Mouse (Mus musculus): ENCODE measurements around the gene Uaca.

The Uaca gene

DNA sequence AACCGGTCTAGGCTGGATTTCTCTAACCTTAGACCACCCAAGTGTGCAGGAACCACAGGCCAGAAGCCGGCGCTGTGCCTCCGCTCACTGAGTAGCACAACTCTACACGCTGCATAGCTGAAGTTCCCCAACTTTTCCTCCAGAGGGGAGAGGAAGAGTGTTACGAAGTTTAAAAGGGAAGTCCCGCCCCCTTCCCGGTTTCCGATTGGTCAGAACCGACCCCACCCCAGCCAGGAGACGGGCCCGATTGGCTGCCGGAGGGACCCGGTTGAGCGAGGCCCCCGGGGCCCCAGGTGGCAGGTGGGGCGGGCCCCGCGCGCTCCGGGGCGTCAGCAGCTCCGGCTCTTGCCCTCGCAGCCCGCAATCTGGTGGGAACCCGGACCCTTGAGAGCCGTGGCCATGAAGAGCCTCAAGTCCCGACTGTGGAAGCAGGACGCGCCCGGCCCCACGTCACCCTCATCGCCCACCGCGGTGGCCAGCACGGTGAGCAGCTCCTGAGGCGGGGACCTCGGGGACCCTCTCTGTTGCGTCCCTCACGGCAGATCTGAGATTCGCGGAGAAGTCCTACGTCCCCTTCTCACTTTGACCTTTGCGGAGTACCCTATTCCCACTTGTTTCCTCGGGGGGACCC lies at the start of gene Uaca:
Gene Uaca, plus strand, starts transcription at position 333 of the 631 bp plus-strand sequence.
- in situ Hi-C loops (cut with MboI, MseI) = no loop called here

DNA sequence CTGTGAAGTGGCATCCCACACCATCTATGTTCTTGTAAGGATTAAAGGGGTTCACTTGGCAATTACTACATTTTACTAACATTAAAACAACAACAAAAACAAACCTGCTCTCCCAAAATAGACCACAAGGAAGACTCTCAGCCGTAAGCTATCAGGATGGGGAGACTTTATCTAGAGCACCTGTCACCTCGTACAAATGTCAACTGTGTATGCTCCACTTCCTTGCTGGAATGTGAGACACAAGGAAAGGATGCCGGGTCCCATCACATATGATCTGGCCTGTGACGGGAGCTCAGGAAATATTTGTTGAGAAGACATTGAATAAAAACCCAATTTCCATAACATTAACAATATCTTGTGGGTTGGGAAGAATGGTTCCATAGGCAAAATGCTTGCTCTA lies 49.4 kb upstream of the Uaca start:
- in situ Hi-C loops (cut with MboI, MseI) = no loop called here

GRCm38 (mm10) chr9:60746561-60746960 lies 47.8 kb upstream of the Uaca start:
- in situ Hi-C loops (cut with MboI, MseI) = no loop called here

DNA sequence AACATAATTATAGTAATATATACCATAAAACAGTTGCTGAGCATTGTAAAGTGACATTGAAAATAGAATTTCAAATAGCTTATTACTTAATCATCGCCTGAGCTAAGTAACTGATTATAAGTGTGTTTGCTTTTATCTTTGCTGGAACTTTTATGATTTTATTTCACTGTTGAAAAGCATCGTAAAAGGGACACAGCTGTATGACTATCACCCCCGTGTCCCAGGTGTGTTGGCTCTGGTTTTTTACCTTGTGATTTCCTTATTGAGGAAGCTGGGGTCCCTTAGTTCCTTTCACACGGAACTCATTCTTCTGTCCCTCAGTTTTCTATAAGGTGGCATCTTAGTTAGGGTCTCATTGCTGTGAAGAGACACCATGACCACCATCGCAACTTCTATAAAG lies 46.7 kb upstream of the Uaca start:
- in situ Hi-C loops (cut with MboI, MseI) = no loop called here

GRCm38 (mm10) chr9:60748191-60748590 lies 46.2 kb upstream of the Uaca start:
- in situ Hi-C loops (cut with MboI, MseI) = no loop called here

GRCm38 (mm10) chr9:60749105-60749504 lies 45.2 kb upstream of the Uaca start:
- in situ Hi-C loops (cut with MboI, MseI) = no loop called here

DNA sequence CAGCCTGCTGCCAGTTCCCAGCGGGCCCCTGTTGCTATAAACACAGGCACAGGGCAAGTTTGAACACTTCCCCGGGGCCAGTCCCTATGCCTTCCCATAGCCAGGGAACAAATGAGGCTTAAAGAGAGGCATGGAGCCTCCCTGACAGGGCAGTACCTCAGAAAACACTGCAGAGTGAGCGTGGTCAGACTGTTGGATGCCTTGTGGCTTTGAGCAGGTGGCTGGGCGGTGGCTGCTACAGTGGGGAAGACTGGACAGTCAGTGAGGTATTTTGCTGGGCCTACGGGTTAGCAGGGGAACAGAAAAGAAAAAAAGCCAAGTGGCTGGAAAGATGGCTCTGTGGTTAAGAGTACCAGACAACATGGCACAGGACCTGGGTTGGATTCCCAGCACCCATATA lies 43.2 kb upstream of the Uaca start:
- in situ Hi-C loops (cut with MboI, MseI) = loop anchor here (10.0 kb wide), 1 partner anchor 104 kb away; no protein-coding TSS in a partner anchor

GRCm38 (mm10) chr9:60751971-60752370 lies 42.4 kb upstream of the Uaca start:
- in situ Hi-C loops (cut with MboI, MseI) = loop anchor here (10.0 kb wide), 1 partner anchor 103 kb away; no protein-coding TSS in a partner anchor

- in situ Hi-C loops (cut with MboI, MseI) = loop anchor here (10.0 kb wide), 1 partner anchor 102 kb away; no protein-coding TSS in a partner anchor
Observed at GRCm38 (mm10) chr9:60752636-60753035, 41.7 kb upstream of the Uaca start.

GRCm38 (mm10) chr9:60756258-60756657 lies 38.1 kb upstream of the Uaca start:
- in situ Hi-C loops (cut with MboI, MseI) = loop anchor here (10.0 kb wide), 1 partner anchor 99 kb away; no protein-coding TSS in a partner anchor

GRCm38 (mm10) chr9:60756866-60757740 lies 37.2 kb upstream of the Uaca start:
- in situ Hi-C loops (cut with MboI, MseI) = loop anchor here (10.0 kb wide), 1 partner anchor 98 kb away; no protein-coding TSS in a partner anchor

GRCm38 (mm10) chr9:60757817-60758216 lies 36.5 kb upstream of the Uaca start:
- in situ Hi-C loops (cut with MboI, MseI) = loop anchor here (10.0 kb wide), 1 partner anchor 97 kb away; no protein-coding TSS in a partner anchor

DNA sequence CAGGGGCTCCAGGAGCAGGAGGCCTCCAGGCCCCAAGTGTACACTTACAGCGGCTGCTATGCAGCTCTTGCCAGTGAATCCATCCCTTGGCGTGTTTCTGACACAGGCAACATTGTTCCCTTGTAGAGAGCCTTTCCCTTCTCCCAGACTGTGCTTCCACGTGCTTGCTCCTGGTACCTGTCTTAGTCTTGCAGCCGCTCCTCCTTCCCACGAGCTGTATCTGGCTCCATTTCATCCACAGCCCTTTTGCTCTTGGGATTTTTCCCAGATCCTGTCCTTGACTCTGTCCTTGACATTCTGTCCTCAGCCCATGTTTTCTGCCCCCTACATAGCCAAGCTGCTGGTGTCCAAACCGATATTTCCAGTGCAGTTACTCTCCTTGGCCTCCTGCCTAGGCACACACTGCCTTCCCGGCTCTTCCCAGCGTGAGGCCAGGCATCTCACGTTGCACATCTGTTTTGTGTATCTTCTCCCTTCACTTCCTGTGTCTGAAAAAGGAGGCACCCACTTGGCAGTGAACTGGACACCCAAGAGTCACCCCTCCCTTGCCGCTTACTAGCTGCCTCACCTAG lies 34.8 kb upstream of the Uaca start:
- in situ Hi-C loops (cut with MboI, MseI) = loop anchor here (10.0 kb wide), 1 partner anchor 95 kb away; no protein-coding TSS in a partner anchor

DNA sequence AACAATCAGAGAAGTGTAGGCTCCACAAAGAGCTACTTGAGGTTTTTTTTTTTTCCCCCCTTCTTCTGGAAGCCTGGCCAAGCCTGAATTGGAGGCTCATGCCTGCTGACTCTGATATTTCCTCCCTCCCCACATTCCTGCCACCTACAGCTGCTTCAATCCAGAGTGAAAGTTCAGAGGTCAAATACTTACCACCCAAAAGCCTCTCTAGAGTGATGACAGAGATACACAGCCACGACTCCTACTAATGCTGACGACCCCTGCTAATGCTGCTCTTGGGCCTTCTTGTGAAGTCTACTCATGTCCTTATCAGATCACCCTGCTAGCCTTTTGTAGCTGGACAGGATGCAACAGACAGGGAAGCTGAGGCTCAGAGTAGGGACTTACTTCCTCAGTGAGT lies 29.2 kb upstream of the Uaca start:
- in situ Hi-C loops (cut with MboI, MseI) = no loop called here

GRCm38 (mm10) chr9:60768393-60768792 lies 25.9 kb upstream of the Uaca start:
- in situ Hi-C loops (cut with MboI, MseI) = no loop called here

- in situ Hi-C loops (cut with MboI, MseI) = no loop called here
Observed at GRCm38 (mm10) chr9:60769711-60770111, 24.6 kb upstream of the Uaca start.

DNA sequence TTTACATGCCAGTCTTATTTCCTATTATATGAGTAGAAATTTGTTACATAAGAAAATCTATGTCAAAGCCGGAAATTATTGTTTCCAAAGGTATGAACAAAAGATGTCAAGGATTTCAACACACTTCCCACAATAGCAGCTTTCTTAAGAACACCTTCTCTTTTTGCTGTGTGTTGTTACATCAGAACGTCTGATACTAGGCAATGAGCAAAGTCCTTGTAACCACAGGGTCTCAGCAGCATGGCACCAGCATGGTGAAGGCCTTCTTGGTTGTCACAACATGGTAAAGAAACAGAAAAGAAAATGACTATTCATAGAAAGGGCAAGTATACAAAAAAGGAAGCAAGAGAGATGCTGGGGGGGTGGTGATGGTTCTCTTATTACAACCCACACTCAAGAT lies 20.6 kb upstream of the Uaca start:
- in situ Hi-C loops (cut with MboI, MseI) = no loop called here

- in situ Hi-C loops (cut with MboI, MseI) = no loop called here
Observed at GRCm38 (mm10) chr9:60776899-60777298, 17.4 kb upstream of the Uaca start.

DNA sequence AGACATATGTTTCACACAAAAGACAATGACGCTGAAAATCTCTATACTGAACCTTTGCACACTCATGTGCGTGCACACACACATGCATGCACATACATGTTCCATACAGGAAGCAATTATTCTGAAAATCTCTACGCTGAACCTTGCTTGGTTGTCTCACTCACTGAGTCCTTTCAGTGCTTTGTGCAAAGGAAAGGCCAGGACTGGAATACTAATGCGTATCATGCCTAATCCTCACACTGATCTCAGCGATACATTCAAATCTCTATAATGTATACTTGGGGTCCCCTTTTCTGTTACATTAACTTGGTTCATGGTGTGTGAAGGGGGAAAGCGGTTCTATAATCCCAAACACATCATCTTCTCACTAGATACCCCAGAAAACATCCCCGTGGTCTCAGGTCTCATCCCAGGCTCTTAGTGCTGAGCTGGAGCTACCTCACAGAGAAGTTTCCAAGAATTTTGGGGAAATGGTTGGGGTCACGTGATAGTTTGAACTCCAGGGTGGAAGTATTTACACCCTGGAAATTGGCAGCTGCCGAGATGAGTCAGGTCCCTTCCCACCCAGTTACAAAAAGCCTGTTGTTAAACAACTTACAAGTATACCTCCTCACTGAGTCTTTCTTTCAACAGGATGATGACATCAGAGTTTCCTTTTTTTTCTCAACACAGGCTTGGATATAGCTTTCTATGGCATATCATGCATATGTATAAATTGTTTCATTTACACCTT lies 12.1 kb upstream of the Uaca start:
- in situ Hi-C loops (cut with MboI, MseI) = no loop called here

GRCm38 (mm10) chr9:60785069-60785468 lies 9.3 kb upstream of the Uaca start:
- in situ Hi-C loops (cut with MboI, MseI) = no loop called here

- in situ Hi-C loops (cut with MboI, MseI) = no loop called here
Observed at GRCm38 (mm10) chr9:60787517-60788110, 6.7 kb upstream of the Uaca start.
